Mouse (Mus musculus) T-helper 2 cell (primary cell): ENCODE results near the gene Gorasp2.

Experiments
- in situ Hi-C: fragments of 300-600 bp; cut with MboI, MseI; formaldehyde crosslinking; loops from one replicate; pipeline ENCODE4 v1.15.1; 2025; ENCODE audit warnings: high pct_unique_total_duplicates

Gene Gorasp2

DNA sequence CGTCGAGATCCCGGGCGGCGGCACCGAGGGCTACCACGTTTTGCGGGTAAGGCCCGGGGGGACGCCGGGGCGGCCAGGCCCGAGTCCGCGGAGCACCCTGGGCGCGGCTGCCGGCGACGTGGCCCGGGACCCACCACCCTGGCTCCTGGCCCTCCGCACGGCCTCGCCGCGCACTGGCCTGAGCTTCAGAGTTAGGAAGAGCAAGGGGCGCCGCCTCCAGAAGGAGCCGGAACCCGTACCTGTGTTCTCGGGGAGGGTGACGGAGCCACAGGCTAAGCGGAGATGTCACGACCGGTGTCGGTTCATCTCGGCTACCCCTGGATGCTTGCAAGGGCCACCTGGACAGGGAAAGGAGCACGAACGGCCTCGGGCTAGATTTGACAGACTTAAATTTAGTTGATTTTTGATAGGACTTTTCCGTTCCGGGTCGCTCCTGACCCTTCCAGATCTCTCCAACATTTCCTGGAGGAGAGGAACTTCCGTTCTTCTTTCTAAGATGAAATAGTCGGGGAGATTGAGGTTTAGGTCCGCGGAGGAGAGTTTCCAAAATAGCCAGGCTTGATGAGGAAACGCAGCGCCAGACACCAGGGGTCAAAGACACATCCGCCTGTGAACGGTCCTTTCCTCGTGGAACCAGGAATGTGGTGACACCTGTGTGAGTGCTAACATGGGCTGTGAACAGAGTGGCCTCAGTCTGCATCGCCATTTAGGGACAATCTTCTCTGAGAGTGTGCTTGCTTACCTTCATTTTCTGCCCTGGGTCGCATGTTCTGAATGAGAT is 529 bp downstream of the Gorasp2 start, which contains the start of gene Gm26558:
Gene Gm26558, minus strand, starts transcription at position 394 of the 781 bp plus-strand sequence.
- in situ Hi-C loops: no loop called here

DNA sequence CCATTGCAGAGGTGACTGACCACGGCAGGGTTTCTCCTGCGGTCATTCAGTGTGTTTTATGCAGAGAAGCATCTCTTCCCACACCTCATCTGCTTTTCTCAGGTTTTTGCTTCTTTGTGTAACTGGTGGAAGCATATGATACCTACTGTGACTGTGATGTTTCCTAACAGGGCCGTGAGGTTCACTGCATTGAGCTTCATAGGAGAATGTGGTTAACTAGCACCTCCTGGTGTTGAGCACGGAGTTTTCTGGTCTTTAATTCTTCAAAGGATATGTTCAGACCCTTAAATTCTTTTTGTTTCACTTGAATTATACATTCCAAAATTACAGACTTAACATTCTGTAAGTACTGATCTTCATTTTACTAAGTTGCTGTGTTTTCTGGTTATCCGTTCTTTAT is 2.4 kb downstream of the Gorasp2 start:
- in situ Hi-C loops: no loop called here

DNA sequence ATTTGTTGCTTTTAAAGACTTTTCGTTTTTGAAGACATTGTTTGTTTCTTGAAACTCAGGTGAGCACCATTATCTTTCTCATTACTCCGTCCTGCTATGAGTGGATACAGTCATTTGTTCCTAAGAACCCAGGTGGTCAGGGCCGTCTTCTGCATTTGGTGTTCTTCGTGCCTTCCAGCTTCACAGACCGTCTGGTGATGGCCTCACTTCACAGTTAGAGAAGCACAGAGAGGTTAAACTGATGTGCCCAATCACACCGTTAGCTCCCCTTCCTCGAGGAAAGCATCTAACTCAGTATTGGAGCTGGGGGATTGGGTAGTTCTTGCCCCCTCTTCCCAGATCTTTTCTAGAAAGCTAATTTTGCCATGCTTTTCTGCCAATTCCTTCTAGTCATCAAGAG is 5.6 kb downstream of the Gorasp2 start:
- in situ Hi-C loops: no loop called here

DNA sequence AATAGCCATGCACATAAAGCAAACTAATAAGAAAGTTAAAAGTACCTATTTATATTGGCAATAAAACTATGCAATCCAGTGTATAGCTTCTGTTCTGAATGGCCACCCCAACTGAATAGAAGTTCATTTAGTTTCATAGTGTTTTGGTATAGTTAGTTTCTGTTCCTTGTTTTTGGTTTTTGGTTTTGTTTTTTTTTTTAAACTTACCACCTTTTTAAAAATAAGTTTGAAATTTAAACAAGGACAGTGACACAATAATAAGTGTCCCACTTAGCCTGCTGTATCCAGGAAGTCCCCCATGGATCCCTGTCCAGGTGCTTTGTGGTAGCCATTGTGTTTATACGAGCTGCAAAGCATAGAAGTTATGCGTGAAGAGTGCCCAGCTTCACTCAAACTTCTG is 7.9 kb downstream of the Gorasp2 start:
- in situ Hi-C loops: no loop called here

DNA sequence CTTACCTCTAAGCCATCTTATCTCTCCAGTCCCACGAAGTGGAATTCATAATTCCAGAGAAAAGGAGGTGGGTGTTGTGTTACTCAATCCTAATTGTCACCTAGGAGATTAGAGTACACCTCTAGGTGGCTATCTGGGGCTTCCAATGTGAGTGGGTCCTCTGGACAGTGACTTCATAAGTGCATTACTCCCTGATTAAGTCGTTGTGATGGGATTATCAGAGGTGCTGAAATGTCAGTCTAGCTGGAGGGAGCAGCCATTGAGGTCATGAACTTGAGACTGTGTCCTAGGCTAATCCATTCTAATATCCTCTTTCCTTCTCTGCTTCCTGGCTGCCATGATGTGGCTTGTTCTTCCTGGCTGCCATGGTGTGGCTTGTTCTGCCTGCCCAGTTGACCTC is 8.5 kb downstream of the Gorasp2 start:
- in situ Hi-C loops: no loop called here

DNA sequence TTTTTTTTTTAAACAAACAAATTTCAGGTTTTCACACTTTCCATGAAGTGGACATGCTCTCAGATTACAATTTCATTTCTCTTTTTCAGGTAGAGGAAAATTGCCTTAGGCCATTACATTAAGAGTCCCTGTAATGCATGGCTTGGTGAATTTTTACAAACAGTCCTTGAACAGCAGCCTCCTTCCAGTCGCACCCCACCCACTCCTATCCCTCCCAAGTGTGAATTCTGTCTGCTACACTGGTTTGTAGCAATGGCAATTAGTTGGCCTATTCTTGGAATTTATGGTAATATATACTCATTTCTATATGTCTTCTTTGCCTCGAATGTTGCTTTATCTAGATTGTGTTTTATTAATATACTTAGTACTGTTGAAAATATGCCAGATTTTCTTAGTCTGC is 11.1 kb downstream of the Gorasp2 start:
- in situ Hi-C loops: no loop called here

DNA sequence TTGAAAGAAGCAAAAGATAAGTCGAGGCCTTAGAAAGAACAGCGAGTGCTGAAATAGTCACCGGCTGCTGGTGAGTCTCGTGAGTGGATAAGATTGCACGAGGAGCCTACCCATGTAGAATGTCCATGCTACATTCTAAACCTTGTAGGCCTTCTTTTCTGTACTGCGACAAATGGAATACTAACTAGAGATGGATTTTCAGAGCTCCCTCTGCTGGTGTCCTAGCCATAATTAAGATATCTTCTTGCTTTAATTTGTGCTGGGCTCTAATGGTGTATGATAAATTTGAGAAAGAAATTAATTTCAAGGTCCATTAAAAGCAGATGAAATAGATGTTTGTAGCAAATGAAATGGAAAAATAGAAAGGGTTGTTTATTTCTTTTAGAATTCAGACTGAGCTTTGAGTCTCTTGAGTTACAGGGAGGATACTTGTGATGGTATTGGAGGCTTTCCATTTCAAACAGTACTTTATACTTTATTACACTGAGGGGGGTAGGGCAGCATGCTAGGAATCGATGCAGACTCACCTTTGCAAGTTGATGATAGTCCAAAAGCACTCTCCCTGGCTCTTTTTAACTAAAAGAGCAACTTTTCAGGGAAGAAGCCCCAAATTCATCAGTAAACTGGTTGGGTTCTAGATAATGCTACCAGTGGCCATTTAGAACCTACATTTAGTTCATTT is 12.2 kb downstream of the Gorasp2 start:
- in situ Hi-C loops: no loop called here

DNA sequence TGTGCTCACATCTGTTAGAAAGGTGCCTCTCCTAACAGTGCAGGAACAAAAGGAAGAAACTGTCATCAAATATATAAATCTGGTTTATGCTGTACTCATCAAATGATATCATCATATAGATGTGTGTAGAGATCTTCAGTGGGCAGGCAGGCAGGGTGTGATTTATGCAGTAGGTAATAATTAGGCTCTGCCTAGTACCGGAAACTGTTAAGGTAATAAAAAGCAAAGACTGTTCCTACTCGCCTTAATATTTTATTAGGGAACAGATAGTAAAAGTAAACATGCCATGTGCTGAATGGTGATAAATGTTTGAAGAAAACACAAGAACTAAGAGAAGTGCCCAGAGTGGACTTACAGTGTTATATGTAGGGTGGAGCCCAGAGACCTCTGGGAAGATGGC is 20.9 kb downstream of the Gorasp2 start:
- in situ Hi-C loops: no loop called here

DNA sequence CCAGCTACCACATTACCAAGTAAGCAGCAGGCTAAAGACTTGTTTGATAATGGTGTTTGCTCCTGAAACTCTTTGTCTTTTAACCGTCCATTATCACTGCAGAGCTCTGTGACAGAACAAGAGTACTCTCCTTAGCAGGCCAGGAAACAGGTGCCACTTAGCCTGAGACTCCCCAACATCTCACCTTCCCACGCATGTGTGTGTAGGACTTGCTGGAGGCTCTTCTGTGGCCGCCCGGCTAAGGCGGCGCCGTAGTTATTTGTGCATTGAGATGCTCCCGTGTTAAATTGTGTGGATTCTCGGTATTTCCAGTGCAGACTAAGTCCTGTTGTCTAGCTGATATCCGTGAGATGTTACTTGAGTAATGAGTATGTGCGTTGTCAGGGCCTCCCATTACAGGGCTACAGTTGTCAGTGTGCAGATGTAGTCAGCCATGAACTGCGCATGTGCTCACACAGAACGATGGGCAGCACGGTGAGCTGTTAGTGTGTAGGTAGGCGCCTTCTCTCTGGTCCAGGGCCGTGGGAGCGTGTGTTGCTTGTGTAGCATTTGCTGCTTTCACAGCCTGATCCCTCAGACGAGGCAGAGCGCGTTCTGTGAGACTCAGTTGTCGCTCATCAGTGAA is 27.2 kb downstream of the Gorasp2 start:
- in situ Hi-C loops: no loop called here

DNA sequence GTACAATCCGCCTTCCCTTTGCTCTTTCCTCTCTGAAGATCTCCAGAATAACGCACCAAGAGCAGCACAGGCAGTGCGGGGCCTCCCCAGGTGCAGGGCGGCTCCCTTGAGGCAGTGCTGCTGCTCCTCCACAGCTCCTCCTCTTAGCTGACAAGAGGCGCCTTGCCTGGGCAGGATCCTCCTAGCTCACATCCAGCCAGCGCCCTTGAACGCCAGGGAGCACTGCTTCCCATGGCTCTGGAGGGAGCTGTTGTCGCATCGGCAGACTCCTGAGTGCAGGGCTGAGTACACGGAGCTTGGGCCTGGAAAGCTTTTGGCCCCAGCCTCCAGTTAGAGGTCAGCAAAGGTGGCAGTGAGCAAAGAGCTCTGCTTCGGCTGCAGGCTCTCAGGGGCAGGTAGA is 28.8 kb downstream of the Gorasp2 start:
- in situ Hi-C loops: no loop called here

DNA sequence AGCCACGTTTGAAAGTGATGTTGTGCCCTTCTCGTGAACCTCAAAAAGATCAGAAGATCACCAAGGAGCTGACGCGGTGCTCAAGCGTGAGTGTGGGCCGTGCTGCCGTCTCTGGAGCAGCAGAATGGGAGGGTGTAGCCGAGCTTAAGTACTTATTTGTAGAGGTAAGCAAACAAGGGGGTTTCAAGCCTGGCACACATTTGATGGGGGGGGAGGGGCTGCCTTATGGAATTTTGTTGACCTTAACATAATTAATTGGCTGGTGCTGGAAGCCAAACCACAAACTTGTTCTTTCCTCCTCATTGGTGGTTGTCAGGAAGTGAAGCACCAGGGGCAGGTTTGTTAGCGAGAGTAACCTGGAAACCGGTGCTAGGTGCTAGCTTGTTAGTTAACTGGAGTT is 34.3 kb downstream of the Gorasp2 start:
- in situ Hi-C loops: no loop called here

DNA sequence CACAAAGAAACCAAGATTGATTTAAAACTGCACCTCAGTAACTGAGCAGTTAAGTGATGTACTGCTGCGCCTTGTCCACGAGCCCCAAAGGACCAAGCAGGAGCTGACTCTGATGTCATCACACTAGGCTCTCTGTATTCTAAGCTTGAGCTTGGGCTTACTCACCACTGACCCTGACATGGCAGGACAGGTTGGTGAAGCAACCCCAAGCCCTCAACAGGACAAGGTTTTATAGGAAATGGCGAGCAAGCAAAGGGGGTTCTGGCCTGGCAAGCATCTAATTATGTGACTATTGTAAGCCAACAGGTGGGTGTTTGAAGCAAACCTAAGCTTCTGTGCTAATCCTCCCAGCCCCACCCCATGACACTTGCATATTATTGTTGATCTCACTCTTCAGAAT is 39.5 kb downstream of the Gorasp2 start:
- in situ Hi-C loops: no loop called here

DNA sequence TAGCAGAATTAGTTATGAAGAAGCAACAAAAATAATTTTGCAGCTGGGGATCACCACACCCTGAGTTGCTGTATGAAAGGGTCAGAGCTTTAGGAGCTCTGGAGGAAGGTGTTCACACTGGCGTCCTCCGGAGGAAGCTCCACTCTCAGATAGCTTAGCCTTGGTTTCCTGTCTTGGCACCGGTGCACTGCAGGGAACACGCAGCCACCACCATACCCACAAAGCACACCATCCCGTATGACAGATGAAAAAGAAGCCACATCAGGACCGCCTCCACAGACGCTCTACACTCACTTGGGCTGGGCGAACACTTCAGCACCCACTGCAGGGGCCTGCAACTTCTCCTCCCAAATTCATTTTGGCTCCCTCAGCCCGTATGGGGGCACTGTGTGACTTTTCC is 40.2 kb downstream of the Gorasp2 start:
- in situ Hi-C loops: no loop called here

DNA sequence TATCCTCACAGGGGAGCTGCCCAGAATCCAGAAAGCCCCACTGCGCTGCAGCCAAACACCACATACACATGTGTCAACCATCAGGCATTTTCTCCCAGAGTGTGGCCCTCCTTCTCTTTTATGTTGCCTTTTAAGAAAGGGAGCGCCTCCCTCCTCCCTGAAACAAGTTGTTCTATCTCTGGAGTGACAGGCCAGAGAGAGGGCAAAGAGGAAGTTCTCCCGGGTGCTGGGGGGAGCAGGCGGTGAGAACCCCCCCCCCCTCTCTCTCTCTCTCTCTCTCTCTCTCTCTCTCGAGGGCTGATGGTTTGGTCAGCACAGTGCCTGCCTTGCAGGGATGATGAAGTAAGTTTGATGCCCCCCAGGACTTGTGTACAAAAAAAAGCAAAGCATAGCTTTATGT is 41.0 kb downstream of the Gorasp2 start:
- in situ Hi-C loops: no loop called here

DNA sequence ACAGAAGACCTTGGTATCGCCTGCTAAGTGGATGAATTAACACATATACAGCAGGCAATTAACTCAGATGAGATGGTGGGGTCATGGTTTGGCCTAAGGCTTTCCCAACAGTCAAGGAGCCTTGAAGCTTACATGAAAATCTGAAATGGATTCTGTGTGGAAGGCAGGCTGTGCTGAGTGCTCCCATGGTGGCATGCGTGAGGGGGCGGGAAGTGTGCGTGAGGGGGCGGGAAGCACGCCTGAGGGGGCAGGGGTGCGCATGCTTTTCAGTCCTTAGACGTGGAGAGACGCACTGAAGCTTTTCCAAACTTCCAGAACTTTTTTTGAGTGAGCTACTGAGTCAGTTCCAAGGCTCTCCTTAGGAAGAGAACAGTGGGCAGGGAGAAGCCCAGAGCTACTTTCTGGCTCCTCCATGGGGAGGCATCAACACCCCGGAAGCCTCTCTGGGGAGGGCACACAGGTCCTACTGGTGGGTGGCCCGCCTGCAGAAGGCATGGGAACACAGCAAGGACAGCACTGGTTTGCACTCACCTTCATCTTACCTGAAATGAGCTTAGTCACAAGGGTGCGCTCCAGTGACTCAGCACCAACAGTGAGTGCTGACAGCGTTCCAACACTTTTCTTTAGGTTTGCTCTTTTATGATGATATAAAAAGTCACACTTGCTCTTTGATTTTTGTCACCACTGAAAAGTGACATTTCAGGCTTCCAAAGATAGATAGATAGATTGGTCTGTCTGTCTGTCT is 47.8 kb downstream of the Gorasp2 start:
- in situ Hi-C loops: no loop called here

DNA sequence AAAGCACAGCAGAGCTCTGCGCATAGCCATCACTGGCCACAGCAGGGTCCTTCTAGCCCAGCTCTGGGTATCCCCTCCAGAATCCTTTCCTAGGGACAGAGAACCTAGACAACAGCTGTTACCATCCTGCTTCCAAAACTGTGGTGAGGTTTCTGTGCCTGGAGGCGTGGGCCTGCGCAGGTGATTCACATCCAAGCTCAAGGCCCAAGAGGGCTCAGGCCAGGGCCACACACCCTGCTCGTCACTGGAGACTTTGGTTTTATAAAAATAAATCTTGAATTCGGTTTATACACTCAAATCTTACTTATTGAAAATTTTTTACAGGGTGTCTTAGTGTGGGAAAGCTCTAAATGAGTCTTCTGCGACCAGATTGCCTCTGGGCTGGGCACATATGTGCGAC is 48.9 kb downstream of the Gorasp2 start:
- in situ Hi-C loops: no loop called here

DNA sequence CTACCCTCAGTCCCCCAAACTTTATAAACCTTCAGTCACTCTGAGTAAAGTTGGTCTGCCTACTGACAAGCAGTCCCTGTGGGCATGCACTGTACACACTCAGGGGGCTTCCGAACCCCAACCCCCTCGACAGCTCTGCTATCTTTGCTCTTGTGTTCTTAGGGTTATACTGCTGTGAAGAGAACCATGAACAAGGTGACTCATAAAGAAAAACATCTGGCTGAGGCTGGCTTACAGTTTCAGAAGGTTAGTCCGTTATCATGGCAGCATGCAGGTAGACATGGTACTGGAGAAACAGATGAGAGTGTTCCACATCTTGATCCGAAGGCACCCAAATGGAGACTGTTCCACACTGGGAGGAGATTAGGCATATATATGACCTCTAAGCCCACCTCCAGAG is 49.5 kb downstream of the Gorasp2 start:
- in situ Hi-C loops: no loop called here

DNA sequence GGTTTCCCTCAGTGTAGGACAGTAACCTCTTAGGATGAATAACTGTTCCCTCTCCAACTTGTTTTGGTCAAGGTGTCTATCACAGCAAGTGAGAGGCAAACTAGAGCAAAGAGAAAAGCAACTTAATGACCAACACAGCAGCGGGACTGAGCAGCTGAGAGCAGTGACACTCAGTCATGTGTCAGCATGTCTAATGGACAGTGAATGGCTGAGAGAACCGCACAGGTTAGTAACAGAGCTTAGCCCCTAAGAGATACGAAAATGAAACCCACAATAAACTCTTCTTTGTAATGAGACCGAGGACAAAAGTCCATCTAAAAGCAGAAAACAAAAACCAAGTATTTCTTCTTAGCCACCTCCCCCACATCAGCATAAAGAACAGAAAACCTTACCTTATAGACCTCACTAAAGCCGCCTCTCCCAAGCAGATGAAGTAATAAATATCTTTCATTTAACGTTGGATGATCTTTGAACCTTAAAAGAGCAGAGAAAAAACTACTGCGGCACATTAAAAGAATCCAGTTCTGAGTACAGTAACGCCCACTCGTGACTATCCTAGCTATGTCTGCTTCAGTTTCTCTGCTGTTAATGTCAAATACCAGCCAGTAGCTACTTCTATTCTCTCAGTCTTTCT is 62.4 kb downstream of the Gorasp2 start:
- in situ Hi-C loops: no loop called here

DNA sequence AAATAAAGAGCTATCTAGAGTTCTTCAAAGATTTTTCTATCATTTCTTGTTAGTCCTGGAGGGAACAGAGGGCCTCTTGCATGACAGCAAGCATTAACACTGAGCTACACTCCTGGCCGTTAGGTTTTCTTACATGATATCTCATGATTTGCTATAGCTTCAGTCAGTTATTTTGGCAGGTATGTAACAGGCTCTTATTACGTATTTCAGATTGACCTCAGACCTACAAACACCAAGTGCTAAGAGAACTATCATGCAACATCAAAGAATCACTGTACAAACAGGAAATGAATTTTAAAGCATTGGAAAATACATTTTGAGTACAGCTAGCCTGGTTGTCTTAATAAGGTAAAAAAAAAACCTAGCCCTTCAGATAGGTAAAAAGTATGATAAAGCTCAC is 65.7 kb downstream of the Gorasp2 start:
- in situ Hi-C loops: no loop called here

DNA sequence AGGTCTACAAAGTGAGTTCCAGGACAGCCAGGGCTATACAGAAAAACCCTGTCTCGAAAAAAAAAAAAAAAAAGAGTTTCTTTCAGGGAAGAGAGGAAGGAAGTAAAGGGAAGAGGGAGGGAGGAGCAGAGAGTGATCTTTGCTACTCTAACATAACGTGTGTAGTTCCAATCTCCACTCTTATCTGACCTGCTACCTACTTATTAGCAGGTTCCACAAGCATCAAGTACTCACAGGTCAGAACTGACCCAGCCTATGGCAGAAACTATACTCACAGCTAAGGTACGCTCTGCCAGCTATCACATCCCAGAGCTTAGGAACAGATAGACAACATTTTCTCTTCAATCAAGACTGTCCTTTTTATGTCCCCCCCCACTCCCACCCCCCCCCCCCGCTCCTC is 74.2 kb downstream of the Gorasp2 start:
- in situ Hi-C loops: no loop called here

DNA sequence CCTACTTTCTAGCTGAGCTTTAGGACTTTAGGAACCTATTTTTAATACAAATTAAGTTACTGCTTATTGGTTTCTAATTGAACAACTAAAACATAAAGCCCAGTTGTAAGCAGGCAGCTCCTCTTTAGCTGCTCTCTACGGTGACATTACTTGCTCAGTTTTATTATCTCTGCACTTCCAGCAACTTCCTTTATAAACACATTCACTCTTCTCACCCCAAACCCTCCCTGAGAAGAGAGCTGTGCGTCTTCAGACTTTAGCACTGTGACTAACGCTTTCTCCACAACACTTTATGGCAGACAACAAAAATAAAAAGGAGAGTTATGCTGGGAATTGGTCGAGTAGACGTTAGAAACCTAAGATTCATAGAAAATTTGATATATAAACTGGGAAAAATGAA is 74.6 kb downstream of the Gorasp2 start:
- in situ Hi-C loops: no loop called here

DNA sequence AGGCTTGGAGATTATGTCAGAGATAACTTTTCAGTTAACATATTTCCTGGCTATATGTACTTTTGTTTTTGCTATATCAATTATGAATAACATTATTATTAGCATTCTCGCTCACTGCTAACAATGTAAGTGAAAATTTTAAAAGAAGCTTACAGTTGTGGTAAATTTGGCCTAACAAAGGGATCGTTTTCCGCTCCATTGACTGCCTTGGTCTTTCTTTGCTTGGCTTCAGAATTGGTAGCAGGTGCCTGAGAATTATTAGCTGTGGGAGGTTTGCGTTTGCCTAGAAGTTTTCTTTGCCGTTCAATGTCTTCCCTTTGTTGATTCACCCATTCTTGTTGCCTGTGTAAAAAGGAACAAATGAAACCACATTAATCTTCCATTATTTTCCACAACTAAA is 80.5 kb downstream of the Gorasp2 start:
- in situ Hi-C loops: no loop called here
